Mouse (Mus musculus) thymus, postnatal 0 days (tissue): Measurements from ENCODE around the gene Phkg2. TPM values are rescaled to one million over a fixed set of nuclear protein-coding genes. Genes with fewer than 3 reads are reported as not detected.
"Not testable (repeated sequence)": the region's sequence is repeated elsewhere in the genome, so short reads cannot be mapped to it uniquely, and the experiment has no call there.

Source experiments
- DNase-seq: peaks from one replicate; pipeline ENCODE4 v3.0.0-alpha.2; 2015; ENCODE audit warnings: low spot score
- polyA plus RNA-seq: library from polyadenylated mRNA; unstranded; fragments of >200 nt; fragmentation: Nextera tagmentation; extraction: Ambion mirVana; gene quantifications from 2 replicates; pipeline ENCODE4 v1.2.1, GENCODE M21; 2015

Gene Phkg2
- polyA plus RNA-seq, 1 experiment from 2014 or later = 62.1 TPM

- no peak for DNase-seq
Observed at GRCm38 (mm10) chr7:127602903-127603302, 29.8 kb downstream of the Phkg2 start.

GRCm38 (mm10) chr7:127604256-127604655, 31.1 kb downstream of the Phkg2 start:
- no peak for DNase-seq

- no peak for DNase-seq
Observed at GRCm38 (mm10) chr7:127607150-127607549, 34.0 kb downstream of the Phkg2 start.

GRCm38 (mm10) chr7:127611011-127611410, 37.9 kb downstream of the Phkg2 start:
- no peak for DNase-seq

- no peak for DNase-seq
Observed at GRCm38 (mm10) chr7:127611561-127611960, 38.4 kb downstream of the Phkg2 start.

GRCm38 (mm10) chr7:127613501-127613900, 40.4 kb downstream of the Phkg2 start:
- DNase-seq = no peak

- no peak for DNase-seq
Observed at GRCm38 (mm10) chr7:127614091-127614490, 41.0 kb downstream of the Phkg2 start.

- no peak for DNase-seq
Observed at GRCm38 (mm10) chr7:127614511-127614890, 41.4 kb downstream of the Phkg2 start.

- peak; percentile 60 for DNase-seq
Observed at GRCm38 (mm10) chr7:127614891-127615843, 42.0 kb downstream of the Phkg2 start, which contains the start of gene Zfp629. Gene Zfp629 (minus strand): TSS chr7:127615797.

GRCm38 (mm10) chr7:127616336-127616735, 43.2 kb downstream of the Phkg2 start:
- peak; percentile 48 for DNase-seq

GRCm38 (mm10) chr7:127616881-127617280, 43.7 kb downstream of the Phkg2 start:
- DNase-seq = peak; percentile 76

GRCm38 (mm10) chr7:127617962-127618361, 44.8 kb downstream of the Phkg2 start:
- DNase-seq = peak; percentile 69

GRCm38 (mm10) chr7:127618402-127618801, 45.3 kb downstream of the Phkg2 start:
- DNase-seq = not testable (repeated sequence)

GRCm38 (mm10) chr7:127626039-127626438, 52.9 kb downstream of the Phkg2 start:
- no peak for DNase-seq

GRCm38 (mm10) chr7:127626471-127626870, 53.3 kb downstream of the Phkg2 start:
- DNase-seq = no peak

GRCm38 (mm10) chr7:127628646-127629045, 55.5 kb downstream of the Phkg2 start:
- DNase-seq = peak; percentile 71

GRCm38 (mm10) chr7:127631416-127631815, 58.3 kb downstream of the Phkg2 start:
- DNase-seq = no peak

Other genes starting within 250 kb of the Phkg2 start
- gene Zfp768, start 227.8 kb upstream of the Phkg2 start, polyA plus RNA-seq = 2.5 TPM in 2 replicates
- gene Zfp747, start 197.3 kb upstream of the Phkg2 start, polyA plus RNA-seq = 7.3 and 8.0 TPM in 2 replicates
- 4.8 and 6.0 TPM in 2 replicates for gene 9130019O22Rik, start 186.2 kb upstream of the Phkg2 start, polyA plus RNA-seq
- 4.4 and 4.9 TPM in 2 replicates for gene E430018J23Rik, start 179.7 kb upstream of the Phkg2 start, polyA plus RNA-seq
- 6.8 and 7.0 TPM in 2 replicates for gene Zfp764, start 166.5 kb upstream of the Phkg2 start, polyA plus RNA-seq
- 26.2 and 28.0 TPM in 2 replicates for gene Zfp688, start 151.3 kb upstream of the Phkg2 start, polyA plus RNA-seq
- gene Zfp689, start 124.2 kb upstream of the Phkg2 start, polyA plus RNA-seq = 4.3 and 4.7 TPM in 2 replicates
- 51.0 and 54.6 TPM in 2 replicates for gene Prr14, start 113.7 kb upstream of the Phkg2 start, polyA plus RNA-seq
- gene Fbrs, start 94.1 kb upstream of the Phkg2 start, polyA plus RNA-seq = 14.6 and 20.0 TPM in 2 replicates
- gene Srcap, start 61.4 kb upstream of the Phkg2 start, polyA plus RNA-seq = 22.2 and 29.8 TPM in 2 replicates
- gene Gm42715, start 53.8 kb upstream of the Phkg2 start, polyA plus RNA-seq = 10.9 and 15.9 TPM in 2 replicates
- 10.8 and 16.1 TPM in 2 replicates for gene Tmem265, start 11.9 kb upstream of the Phkg2 start, polyA plus RNA-seq
- 2.8 and 3.5 TPM in 2 replicates for gene Ccdc189, start 15.3 kb downstream of the Phkg2 start, polyA plus RNA-seq
- gene Rnf40, start 15.4 kb downstream of the Phkg2 start, polyA plus RNA-seq = 42.5 and 44.3 TPM in 2 replicates
- gene Zfp629, start 42.5 kb downstream of the Phkg2 start, polyA plus RNA-seq = 6.6 and 7.0 TPM in 2 replicates
- 98.1 and 112 TPM in 2 replicates for gene Bcl7c, start 135.6 kb downstream of the Phkg2 start, polyA plus RNA-seq
- gene Ctf1, start 139.4 kb downstream of the Phkg2 start, polyA plus RNA-seq = 13.1 and 13.5 TPM in 2 replicates
- 0.06 TPM in 1 of 2 replicates, not detected in the other for gene Ctf2, start 158.8 kb downstream of the Phkg2 start, polyA plus RNA-seq
- gene Fbxl19, start 171.2 kb downstream of the Phkg2 start, polyA plus RNA-seq = 1.6 and 1.7 TPM in 2 replicates
- 16.1 TPM in 2 replicates for gene Orai3, start 196.5 kb downstream of the Phkg2 start, polyA plus RNA-seq
- gene Setd1a, start 203.3 kb downstream of the Phkg2 start, polyA plus RNA-seq = 18.2 and 21.1 TPM in 2 replicates
- not detected in 2 replicates for gene Gm49388, start 212.3 kb downstream of the Phkg2 start, polyA plus RNA-seq
- 8.7 and 10.4 TPM in 2 replicates for gene Hsd3b7, start 227.3 kb downstream of the Phkg2 start, polyA plus RNA-seq